Mouse (Mus musculus): Measurements from ENCODE around the gene Pglyrp2. TPM values are rescaled to one million over a fixed set of nuclear protein-coding genes. Genes with fewer than 3 reads are reported as not detected.
A peak's percentile ranks its signal among the peaks of the same experiment; 100 is the strongest.

Gene Pglyrp2
- polyA plus RNA-seq, 1 experiment from 2014 or later = not detected

GRCm38 (mm10) chr17:32378786-32379185 is 45.2 kb downstream of the Pglyrp2 start:
- H3K4me3 ChIP-seq (ENCODE audit: low read depth, low read length) = no peak overlapping the region
- no peaks in the 10 kb centered on the region for H3K4me1 ChIP-seq (ENCODE audit: control insufficient read depth, insufficient read depth, low read length)
- H3K9me3 ChIP-seq (ENCODE audit: control insufficient read depth, low read depth, low read length) = no peaks in the 10 kb centered on the region
- H3K9ac ChIP-seq (replicated peaks; ENCODE audit: low read depth, low read length) = no peak overlapping the region
- no peak for ATAC-seq (ENCODE audit: insufficient number of reproducible peaks, insufficient read depth, low FRiP score, low read depth)
- H3K4me2 ChIP-seq (replicated peaks; ENCODE audit: low read depth, low read length) = no peak overlapping the region
- no peak overlapping the region for H3K27ac ChIP-seq (ENCODE audit: low read length)
- no peaks in the 10 kb centered on the region for H3K27me3 ChIP-seq (ENCODE audit: control insufficient read depth, insufficient read depth, low read length)
- peaks cover 28% of the 10 kb centered on the region for H3K36me3 ChIP-seq (ENCODE audit: control insufficient read depth, insufficient read depth, low read length)
- 64% methylated on average over 2 of the region's 2 CpGs for WGBS

GRCm38 (mm10) chr17:32377137-32377536 is 46.8 kb downstream of the Pglyrp2 start:
- 76% methylated on average over 9 of the region's 9 CpGs for WGBS
- H3K9ac ChIP-seq (replicated peaks; ENCODE audit: low read depth, low read length) = no peak overlapping the region
- H3K4me3 ChIP-seq (ENCODE audit: low read depth, low read length) = no peak overlapping the region
- H3K4me1 ChIP-seq (ENCODE audit: control insufficient read depth, insufficient read depth, low read length) = no peaks in the 10 kb centered on the region
- H3K27me3 ChIP-seq (ENCODE audit: control insufficient read depth, insufficient read depth, low read length) = no peaks in the 10 kb centered on the region
- no peaks in the 10 kb centered on the region for H3K9me3 ChIP-seq (ENCODE audit: control insufficient read depth, low read depth, low read length)
- H3K4me2 ChIP-seq (replicated peaks; ENCODE audit: low read depth, low read length) = no peak overlapping the region
- no peak overlapping the region for H3K27ac ChIP-seq (ENCODE audit: low read length)
- no peak for ATAC-seq (ENCODE audit: insufficient number of reproducible peaks, insufficient read depth, low FRiP score, low read depth)
- H3K36me3 ChIP-seq (ENCODE audit: control insufficient read depth, insufficient read depth, low read length) = peaks cover 22% of the 10 kb centered on the region

- H3K9me3 ChIP-seq (ENCODE audit: control insufficient read depth, low read depth, low read length) = no peaks in the 10 kb centered on the region
- no peaks in the 10 kb centered on the region for H3K4me1 ChIP-seq (ENCODE audit: control insufficient read depth, insufficient read depth, low read length)
- H3K27me3 ChIP-seq (ENCODE audit: control insufficient read depth, insufficient read depth, low read length) = no peaks in the 10 kb centered on the region
- no peak overlapping the region for H3K4me3 ChIP-seq (ENCODE audit: low read depth, low read length)
- peaks cover 22% of the 10 kb centered on the region for H3K36me3 ChIP-seq (ENCODE audit: control insufficient read depth, insufficient read depth, low read length)
- WGBS = 89% methylated on average over 15 of the region's 15 CpGs
- H3K9ac ChIP-seq (replicated peaks; ENCODE audit: low read depth, low read length) = no peak overlapping the region
- no peak for ATAC-seq (ENCODE audit: insufficient number of reproducible peaks, insufficient read depth, low FRiP score, low read depth)
- no peak overlapping the region for H3K4me2 ChIP-seq (replicated peaks; ENCODE audit: low read depth, low read length)
- no peak overlapping the region for H3K27ac ChIP-seq (ENCODE audit: low read length)
These were observed 47.5 kb downstream of the Pglyrp2 start for GRCm38 (mm10) chr17:32376475-32376874.

- Histone ChIP-seq H3K9me3 (ENCODE audit: control insufficient read depth, low read depth, low read length) (no peaks in the 10 kb centered on the region), H3K36me3 (ENCODE audit: control insufficient read depth, insufficient read depth, low read length) (no peaks in the 10 kb centered on the region), H3K4me1 (ENCODE audit: control insufficient read depth, insufficient read depth, low read length) (peaks cover 7% of the 10 kb centered on the region), H3K27me3 (ENCODE audit: control insufficient read depth, insufficient read depth, low read length) (no peaks in the 10 kb centered on the region), H3K27ac (ENCODE audit: low read length) (0 out of 2 replicates have a peak overlapping the region, but pooled peaks have one; percentile 45), H3K4me2 (replicated peaks; ENCODE audit: low read depth, low read length) (peak overlapping the region; percentile 37), H3K9ac (replicated peaks; ENCODE audit: low read depth, low read length) (no peak overlapping the region), H3K4me3 (ENCODE audit: low read depth, low read length) (peak overlapping the region; percentile 21)
- ATAC-seq (ENCODE audit: insufficient number of reproducible peaks, insufficient read depth, low FRiP score, low read depth) = peak; percentile 82
- 11% methylated on average over 11 of the region's 17 CpGs for WGBS
These were observed 54.9 kb downstream of the Pglyrp2 start for GRCm38 (mm10) chr17:32368991-32369578.

- no peaks in the 10 kb centered on the region for H3K27me3 ChIP-seq (ENCODE audit: control insufficient read depth, insufficient read depth, low read length)
- no peaks in the 10 kb centered on the region; the same call in 1 of the 2 replicates for H3K36me3 ChIP-seq (ENCODE audit: control insufficient read depth, insufficient read depth, low read length)
- H3K27ac ChIP-seq (ENCODE audit: low read length) = no peak overlapping the region
- H3K4me3 ChIP-seq (ENCODE audit: low read depth, low read length) = no peak overlapping the region
- no peak overlapping the region for H3K9ac ChIP-seq (replicated peaks; ENCODE audit: low read depth, low read length)
- no peak overlapping the region for H3K4me2 ChIP-seq (replicated peaks; ENCODE audit: low read depth, low read length)
- peaks cover 13% of the 10 kb centered on the region for H3K4me1 ChIP-seq (ENCODE audit: control insufficient read depth, insufficient read depth, low read length)
- H3K9me3 ChIP-seq (ENCODE audit: control insufficient read depth, low read depth, low read length) = no peaks in the 10 kb centered on the region
- 87% methylated on average over 11 of the region's 11 CpGs for WGBS
- no peak for ATAC-seq (ENCODE audit: insufficient number of reproducible peaks, insufficient read depth, low FRiP score, low read depth)
These were observed 56.3 kb downstream of the Pglyrp2 start for GRCm38 (mm10) chr17:32367706-32368105.

GRCm38 (mm10) chr17:32365296-32365695 is 58.7 kb downstream of the Pglyrp2 start:
- no peaks in the 10 kb centered on the region for H3K27me3 ChIP-seq (ENCODE audit: control insufficient read depth, insufficient read depth, low read length)
- H3K4me2 ChIP-seq (replicated peaks; ENCODE audit: low read depth, low read length) = no peak overlapping the region
- H3K36me3 ChIP-seq (ENCODE audit: control insufficient read depth, insufficient read depth, low read length) = peaks cover 18% of the 10 kb centered on the region
- H3K27ac ChIP-seq (ENCODE audit: low read length) = no peak overlapping the region; the same call in 1 of the 2 replicates
- no peak overlapping the region for H3K9ac ChIP-seq (replicated peaks; ENCODE audit: low read depth, low read length)
- 58% methylated on average over 1 of the region's 1 CpGs for WGBS
- H3K4me1 ChIP-seq (ENCODE audit: control insufficient read depth, insufficient read depth, low read length) = peaks cover 17% of the 10 kb centered on the region
- no peak overlapping the region for H3K4me3 ChIP-seq (ENCODE audit: low read depth, low read length)
- ATAC-seq (ENCODE audit: insufficient number of reproducible peaks, insufficient read depth, low FRiP score, low read depth) = no peak
- no peaks in the 10 kb centered on the region for H3K9me3 ChIP-seq (ENCODE audit: control insufficient read depth, low read depth, low read length)

- peaks cover 17% of the 10 kb centered on the region for H3K4me1 ChIP-seq (ENCODE audit: control insufficient read depth, insufficient read depth, low read length)
- H3K4me2 ChIP-seq (replicated peaks; ENCODE audit: low read depth, low read length) = peak overlapping the region; percentile 49
- WGBS = 53% methylated on average over 5 of the region's 5 CpGs
- peaks cover 22% of the 10 kb centered on the region for H3K36me3 ChIP-seq (ENCODE audit: control insufficient read depth, insufficient read depth, low read length)
- peak overlapping the region; percentile 52; the same call in 1 of the 2 replicates for H3K27ac ChIP-seq (ENCODE audit: low read length)
- peak overlapping the region; percentile 95 for H3K4me3 ChIP-seq (ENCODE audit: low read depth, low read length)
- no peak for ATAC-seq (ENCODE audit: insufficient number of reproducible peaks, insufficient read depth, low FRiP score, low read depth)
- H3K9ac ChIP-seq (replicated peaks; ENCODE audit: low read depth, low read length) = 0 out of 2 replicates have a peak overlapping the region, but pooled peaks have one; percentile 14
- H3K9me3 ChIP-seq (ENCODE audit: control insufficient read depth, low read depth, low read length) = no peaks in the 10 kb centered on the region
- no peaks in the 10 kb centered on the region for H3K27me3 ChIP-seq (ENCODE audit: control insufficient read depth, insufficient read depth, low read length)
These were observed 59.1 kb downstream of the Pglyrp2 start for GRCm38 (mm10) chr17:32364850-32365249.

- Histone ChIP-seq H3K4me1 (ENCODE audit: control insufficient read depth, insufficient read depth, low read length) (peaks cover 17% of the 10 kb centered on the region), H3K27me3 (ENCODE audit: control insufficient read depth, insufficient read depth, low read length) (no peaks in the 10 kb centered on the region), H3K9me3 (ENCODE audit: control insufficient read depth, low read depth, low read length) (no peaks in the 10 kb centered on the region), H3K4me3 (ENCODE audit: low read depth, low read length) (peak overlapping the region; percentile 95), H3K36me3 (ENCODE audit: control insufficient read depth, insufficient read depth, low read length) (peaks cover 27% of the 10 kb centered on the region), H3K4me2 (replicated peaks; ENCODE audit: low read depth, low read length) (peak overlapping the region; percentile 49), H3K9ac (replicated peaks; ENCODE audit: low read depth, low read length) (peak overlapping the region; percentile 97), H3K27ac (ENCODE audit: low read length) (peak overlapping the region; percentile 52)
- under 1% methylated on average over 23 of the region's 47 CpGs for WGBS
- ATAC-seq (ENCODE audit: insufficient number of reproducible peaks, insufficient read depth, low FRiP score, low read depth) = peak; percentile 91
These were observed 59.6 kb downstream of the Pglyrp2 start for GRCm38 (mm10) chr17:32364331-32364730.
